Mouse (Mus musculus): Measurements from ENCODE around the gene Aplp1.

- TF ChIP-seq CTCF (IDR thresholded peaks at IDR 0.05; ENCODE audit: control insufficient read depth, insufficient read depth, low read length): no peak
- TF ChIP-seq POLR2A (IDR thresholded peaks at IDR 0.05; ENCODE audit: borderline replicate concordance, control insufficient read depth, low read depth, low read length): no peak
Measured at GRCm38 (mm10) chr7:30409789-30410188, 35.5 kb downstream of the Aplp1 start.
